In the genomic region with DNA sequence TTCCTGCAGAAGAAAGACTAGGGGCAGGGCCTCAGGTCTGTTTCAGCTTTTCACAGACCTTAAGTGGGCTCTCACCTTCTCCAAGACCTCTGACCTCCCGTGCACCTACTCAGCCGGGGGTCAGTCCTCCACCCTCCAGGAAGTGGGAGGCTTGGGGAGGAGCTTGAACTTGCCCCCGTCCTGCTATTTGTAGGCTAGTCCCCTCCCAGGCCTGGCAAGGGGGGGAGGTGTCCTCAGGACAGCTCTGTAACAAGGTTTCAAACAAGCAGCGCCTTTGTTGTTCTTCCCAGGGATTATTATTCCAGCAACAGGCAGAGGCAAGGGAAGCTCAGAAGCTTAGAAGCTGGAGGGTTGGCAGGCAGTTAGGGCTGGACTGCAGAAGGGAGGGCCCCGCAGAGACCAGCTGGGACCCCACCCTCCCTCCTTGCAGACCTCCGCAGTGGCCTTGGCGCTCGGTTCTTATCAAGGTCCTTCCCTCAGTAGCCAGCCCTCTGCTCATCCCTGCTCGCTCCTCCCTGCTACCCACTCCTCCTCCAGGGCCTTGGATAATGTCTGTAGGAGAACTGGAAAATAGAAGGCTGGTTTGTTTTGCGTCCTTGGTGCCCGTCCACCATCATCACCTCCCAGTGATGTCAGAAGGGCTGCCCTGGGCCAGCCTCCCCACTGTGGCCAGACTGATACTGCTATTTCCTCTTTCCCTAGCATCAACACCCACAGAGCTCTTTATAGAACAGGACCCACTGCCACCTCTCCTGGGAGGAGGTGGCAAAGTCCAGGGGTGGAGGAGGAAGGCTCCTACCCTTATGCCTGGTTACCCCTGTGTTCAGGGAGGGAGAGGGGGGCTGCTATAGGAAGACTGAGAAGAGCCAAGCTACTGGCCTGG, we compare ENCODE assay signal across 9 mouse cellular contexts. TPM values are rescaled to one million over a fixed set of nuclear protein-coding genes. Genes with fewer than 3 reads are reported as not detected.
DNase-seq lines count a peak whose midpoint lies in the region; ATAC-seq and TF ChIP-seq lines count a peak whose summit lies in the region.
"Had no signal": no experiment of that assay in that cellular context is flagged by ENCODE, and none has a peak within 500 bp of the region (broad histone marks: within the 10 kb centered on the region; RNA-seq: fewer than 3 reads in every experiment).

No protein-coding gene starts in this region.

- no peak overlapping the region for H3K9ac ChIP-seq in liver, embryonic 12.5 days
- H3K9ac ChIP-seq in neural tube, embryonic 13.5 days = peak overlapping the region; percentile 31; the same call in 1 of the 2 replicates

- H3K4me1 ChIP-seq in liver, embryonic 12.5 days = peaks cover 37% of the 10 kb centered on the region
- H3K4me1 ChIP-seq in neural tube, embryonic 13.5 days (replicated peaks) = peaks cover 37% of the 10 kb centered on the region

- no peaks in the 10 kb centered on the region for H3K9me3 ChIP-seq in liver, embryonic 12.5 days (replicated peaks)
- H3K9me3 ChIP-seq in neural tube, embryonic 13.5 days = no peaks in the 10 kb centered on the region

- peaks cover 42% of the 10 kb centered on the region for H3K27me3 ChIP-seq in liver, embryonic 12.5 days (replicated peaks)
- H3K27me3 ChIP-seq in neural tube, embryonic 13.5 days = peaks cover 28% of the 10 kb centered on the region

- 7% methylated on average over 11 of the region's 11 CpGs for WGBS in liver, embryonic 12.5 days (ENCODE audit: insufficient replicate concordance)
- WGBS in neural tube, embryonic 13.5 days = 12% methylated on average over 11 of the region's 11 CpGs

- no peak overlapping the region for H3K27ac ChIP-seq in liver, embryonic 12.5 days
- H3K27ac ChIP-seq in neural tube, embryonic 13.5 days (replicated peaks) = no peak overlapping the region

- H3K36me3 ChIP-seq in liver, embryonic 12.5 days = no peaks in the 10 kb centered on the region
- H3K36me3 ChIP-seq in neural tube, embryonic 13.5 days = no peaks in the 10 kb centered on the region

- no peak for TF ChIP-seq CTCF in brain, embryonic 14.5 days (IDR thresholded peaks at IDR 0.05; ENCODE audit: borderline replicate concordance, extremely low read depth, insufficient read depth, insufficient read length)

- no peak for ATAC-seq in liver, embryonic 12.5 days
- peak; percentile 60 for ATAC-seq in granulocyte monocyte progenitor cell, adult 5-6 weeks (replicated peaks; ENCODE audit: poor library complexity, severe bottlenecking)
- no peak for ATAC-seq in neural tube, embryonic 13.5 days (ENCODE audit: low read depth)
- ATAC-seq in megakaryocyte-erythroid progenitor cell, adult 5-6 weeks (replicated peaks; ENCODE audit: low FRiP score, low TSS enrichment, poor library complexity, severe bottlenecking) = no peak

- peak overlapping the region; percentile 0; the same call in 1 of the 2 replicates for H3K4me2 ChIP-seq in liver, embryonic 12.5 days
- H3K4me2 ChIP-seq in neural tube, embryonic 13.5 days = no peak overlapping the region

- DNase-seq in liver (no peak), adipocyte (ENCODE audit: low spot score) (no peak)
- peak; percentile 61 for DNase-seq in brain, embryonic 14.5 days (ENCODE audit: low read depth)

- H3K4me3 ChIP-seq in liver, embryonic 12.5 days = no peak overlapping the region
- no peak overlapping the region for H3K4me3 ChIP-seq in neural tube, embryonic 13.5 days

- TF ChIP-seq POLR2A in brain, embryonic 14.5 days (IDR thresholded peaks at IDR 0.05; ENCODE audit: borderline replicate concordance, extremely low read depth, insufficient read depth, insufficient read length, poor library complexity, severe bottlenecking) = no peak

RNA-seq across cellular contexts. Expression of a gene that starts 4.5 kb away (rescaled TPM):
- 4.0 and 4.1 TPM in 2 replicates for polyA plus RNA-seq in liver, embryonic 12.5 days (2016; fragmentation: Nextera tagmentation; extraction: Ambion mirVana)
- 9.6 and 12.1 TPM in 2 replicates for polyA plus RNA-seq in brain, embryonic 14.5 days (2012; rRNA removed)
- total RNA-seq in granulocyte monocyte progenitor cell, adult 5-6 weeks (2014; fragmentation: Nextera tagmentation) = not detected in 2 replicates
- not detected in 2 replicates for total RNA-seq in granulocyte monocyte progenitor cell, adult 5-6 weeks (2017)
- polyA plus RNA-seq in neural tube, embryonic 13.5 days (2015; fragmentation: Nextera tagmentation; extraction: Ambion mirVana) = 10.1 and 10.2 TPM in 2 replicates
- not detected in 2 replicates for total RNA-seq in megakaryocyte-erythroid progenitor cell, adult 5-6 weeks (2014; fragmentation: Nextera tagmentation)
- total RNA-seq in megakaryocyte-erythroid progenitor cell, adult 5-6 weeks (2017) = not detected in 2 replicates

RNA-seq across cellular contexts. Expression of a gene that starts 17.5 kb away (rescaled TPM):
- polyA plus RNA-seq in liver, embryonic 12.5 days (2016; fragmentation: Nextera tagmentation; extraction: Ambion mirVana) = 0.29 and 0.39 TPM in 2 replicates
- 1.7 and 4.5 TPM in 2 replicates for polyA plus RNA-seq in brain, embryonic 14.5 days (2012; rRNA removed)
- not detected in 2 replicates for total RNA-seq in granulocyte monocyte progenitor cell, adult 5-6 weeks (2014; fragmentation: Nextera tagmentation)
- not detected in 2 replicates for total RNA-seq in granulocyte monocyte progenitor cell, adult 5-6 weeks (2017)
- 0.20 and 0.37 TPM in 2 replicates for polyA plus RNA-seq in neural tube, embryonic 13.5 days (2015; fragmentation: Nextera tagmentation; extraction: Ambion mirVana)
- not detected in 2 replicates for total RNA-seq in megakaryocyte-erythroid progenitor cell, adult 5-6 weeks (2014; fragmentation: Nextera tagmentation)
- not detected in 2 replicates for total RNA-seq in megakaryocyte-erythroid progenitor cell, adult 5-6 weeks (2017)

RNA-seq across cellular contexts. Expression of a gene that starts 46.2 kb away (rescaled TPM):
- not detected in 2 replicates for polyA plus RNA-seq in liver, embryonic 12.5 days (2016; fragmentation: Nextera tagmentation; extraction: Ambion mirVana)
- not detected in 2 replicates for polyA plus RNA-seq in brain, embryonic 14.5 days (2012; rRNA removed)
- total RNA-seq in granulocyte monocyte progenitor cell, adult 5-6 weeks (2014; fragmentation: Nextera tagmentation) = not detected in 2 replicates
- not detected in 2 replicates for total RNA-seq in granulocyte monocyte progenitor cell, adult 5-6 weeks (2017)
- not detected in 2 replicates for polyA plus RNA-seq in neural tube, embryonic 13.5 days (2015; fragmentation: Nextera tagmentation; extraction: Ambion mirVana)
- not detected in 2 replicates for total RNA-seq in megakaryocyte-erythroid progenitor cell, adult 5-6 weeks (2014; fragmentation: Nextera tagmentation)
- total RNA-seq in megakaryocyte-erythroid progenitor cell, adult 5-6 weeks (2017) = not detected in 2 replicates
- polyA plus RNA-seq: large intestine, adult 2 months; small intestine, adult 2 months had no signal

RNA-seq across cellular contexts. Expression of a gene that starts 56.3 kb away (rescaled TPM):
- 3.4 and 3.7 TPM in 2 replicates for polyA plus RNA-seq in liver, embryonic 12.5 days (2016; fragmentation: Nextera tagmentation; extraction: Ambion mirVana)
- polyA plus RNA-seq in brain, embryonic 14.5 days (2012; rRNA removed) = 34.2 and 37.6 TPM in 2 replicates
- total RNA-seq in granulocyte monocyte progenitor cell, adult 5-6 weeks (2014; fragmentation: Nextera tagmentation) = 2.9 and 4.2 TPM in 2 replicates
- 1.7 and 4.8 TPM in 2 replicates for total RNA-seq in granulocyte monocyte progenitor cell, adult 5-6 weeks (2017)
- polyA plus RNA-seq in neural tube, embryonic 13.5 days (2015; fragmentation: Nextera tagmentation; extraction: Ambion mirVana) = 8.8 TPM in 2 replicates
- total RNA-seq in megakaryocyte-erythroid progenitor cell, adult 5-6 weeks (2014; fragmentation: Nextera tagmentation) = 0.33 and 3.8 TPM in 2 replicates
- total RNA-seq in megakaryocyte-erythroid progenitor cell, adult 5-6 weeks (2017) = 0.69 TPM in 1 of 2 replicates, not detected in the other

RNA-seq across cellular contexts. Expression of a gene that starts 58.2 kb away (rescaled TPM):
- 4.4 and 5.8 TPM in 2 replicates for polyA plus RNA-seq in liver, embryonic 12.5 days (2016; fragmentation: Nextera tagmentation; extraction: Ambion mirVana)
- 0.04 TPM in 1 of 2 replicates, not detected in the other for polyA plus RNA-seq in brain, embryonic 14.5 days (2012; rRNA removed)
- not detected in 2 replicates for total RNA-seq in granulocyte monocyte progenitor cell, adult 5-6 weeks (2014; fragmentation: Nextera tagmentation)
- not detected in 2 replicates for total RNA-seq in granulocyte monocyte progenitor cell, adult 5-6 weeks (2017)
- polyA plus RNA-seq in neural tube, embryonic 13.5 days (2015; fragmentation: Nextera tagmentation; extraction: Ambion mirVana) = not detected in 2 replicates
- total RNA-seq in megakaryocyte-erythroid progenitor cell, adult 5-6 weeks (2014; fragmentation: Nextera tagmentation) = not detected in 2 replicates
- not detected in 2 replicates for total RNA-seq in megakaryocyte-erythroid progenitor cell, adult 5-6 weeks (2017)
